Mouse (Mus musculus) erythroblast, embryonic 14.5 days (primary cell): ENCODE measurements around the gene Gm17622.

Source experiments
- GATA1 ChIP-seq: IDR thresholded peaks from 2 replicates; pipeline ENCODE4 v1.6.1; 2012; ENCODE audit warnings: low read length, inconsistent platforms, mixed read lengths
- TAL1 ChIP-seq: IDR thresholded peaks from 3 replicates; pipeline ENCODE4 v1.6.1; 2012; ENCODE audit warnings: low read length, inconsistent platforms, mixed read lengths

- no peak for TF ChIP-seq GATA1
- TF ChIP-seq TAL1, result no peak
Observed at GRCm38 (mm10) chr13:96514154-96514942, 23.8 kb downstream of the Gm17622 start.
